Mouse (Mus musculus): ENCODE measurements around the gene Spg7.
"Not testable (repeated sequence)": the region's sequence is repeated elsewhere in the genome, so short reads cannot be mapped to it uniquely, and the experiment has no call there.

Gene Spg7

DNA sequence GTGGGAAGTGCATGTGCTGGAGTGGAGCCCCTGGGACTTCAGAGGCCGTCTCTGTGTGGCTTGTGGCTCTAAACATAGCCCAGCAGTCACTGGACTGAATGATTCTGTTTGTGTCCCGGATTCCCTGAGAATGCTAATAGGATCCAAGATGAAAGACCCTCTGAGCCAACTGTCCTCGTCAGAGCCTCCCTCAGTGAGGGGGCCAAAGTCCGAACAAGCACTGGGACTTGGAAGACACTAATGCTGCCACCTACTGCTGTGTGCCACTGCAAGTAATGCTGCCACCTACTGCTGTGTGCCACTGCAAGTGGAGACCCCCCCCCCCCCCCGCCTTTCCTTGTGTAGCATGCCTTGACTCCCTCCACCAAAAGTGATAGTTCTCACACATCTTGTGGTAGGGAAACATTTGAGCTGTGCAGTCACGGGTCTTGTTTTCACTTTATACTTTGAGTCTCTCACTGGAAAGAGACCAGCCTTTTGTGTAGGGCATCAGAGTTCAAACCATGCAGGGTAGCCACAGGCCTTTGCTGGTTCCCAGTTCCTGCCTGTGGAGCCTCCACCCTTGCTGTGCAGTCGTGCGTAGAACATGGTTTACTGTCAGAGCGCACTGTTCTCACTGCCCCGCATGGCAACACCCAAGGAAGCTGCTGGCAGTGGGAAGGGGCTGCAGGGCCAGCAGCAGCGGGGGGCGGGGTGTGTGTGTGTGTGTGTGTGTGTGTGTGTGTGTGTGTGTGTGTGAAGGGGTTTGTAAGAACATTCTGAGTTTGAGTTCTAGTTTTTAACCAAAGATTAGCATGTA is 35.2 kb downstream of the Spg7 start:
- no peak for DNase-seq (ENCODE audit: low read depth, low spot score)

DNA sequence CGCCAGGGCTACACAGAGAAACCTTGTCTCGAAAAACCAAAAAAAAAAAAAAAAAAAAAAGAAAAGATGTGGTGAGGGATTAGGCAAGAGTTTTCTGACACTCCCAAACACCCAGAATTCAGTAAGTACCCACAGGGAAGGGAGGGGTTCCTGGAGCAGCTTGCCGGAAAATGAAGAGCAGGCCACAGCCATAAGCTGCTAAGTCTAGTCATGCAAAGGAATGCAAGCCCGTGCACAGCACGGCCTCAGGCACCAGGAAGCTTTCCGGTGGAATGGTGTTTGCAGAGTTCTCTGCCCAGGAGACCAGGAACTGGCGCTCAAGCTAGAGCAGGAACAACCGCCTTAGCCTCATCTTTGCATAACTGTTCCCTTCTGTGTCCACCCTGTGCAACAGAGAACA is 37.5 kb downstream of the Spg7 start:
- DNase-seq (ENCODE audit: low read depth, low spot score) = no peak

DNA sequence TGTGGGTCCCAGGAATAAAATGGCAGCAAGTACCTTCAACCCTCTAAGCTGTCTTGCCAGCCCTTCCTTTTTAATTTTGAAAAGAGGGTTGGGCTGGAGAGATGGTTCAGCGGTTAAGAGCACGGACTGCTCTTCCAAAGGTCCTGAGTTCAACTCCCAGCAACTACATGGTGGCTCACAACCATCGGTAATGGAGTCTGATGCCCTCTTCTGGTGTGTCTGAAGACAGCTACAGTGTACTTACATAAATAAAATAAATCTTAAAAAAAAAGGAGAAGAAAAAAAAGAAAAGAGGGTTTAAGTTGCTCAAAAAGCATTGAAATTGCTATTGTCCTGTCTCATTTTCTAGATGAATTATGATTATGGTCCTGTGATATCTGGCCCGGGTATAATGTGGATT is 38.5 kb downstream of the Spg7 start:
- DNase-seq (ENCODE audit: low read depth, low spot score) = no peak

DNA sequence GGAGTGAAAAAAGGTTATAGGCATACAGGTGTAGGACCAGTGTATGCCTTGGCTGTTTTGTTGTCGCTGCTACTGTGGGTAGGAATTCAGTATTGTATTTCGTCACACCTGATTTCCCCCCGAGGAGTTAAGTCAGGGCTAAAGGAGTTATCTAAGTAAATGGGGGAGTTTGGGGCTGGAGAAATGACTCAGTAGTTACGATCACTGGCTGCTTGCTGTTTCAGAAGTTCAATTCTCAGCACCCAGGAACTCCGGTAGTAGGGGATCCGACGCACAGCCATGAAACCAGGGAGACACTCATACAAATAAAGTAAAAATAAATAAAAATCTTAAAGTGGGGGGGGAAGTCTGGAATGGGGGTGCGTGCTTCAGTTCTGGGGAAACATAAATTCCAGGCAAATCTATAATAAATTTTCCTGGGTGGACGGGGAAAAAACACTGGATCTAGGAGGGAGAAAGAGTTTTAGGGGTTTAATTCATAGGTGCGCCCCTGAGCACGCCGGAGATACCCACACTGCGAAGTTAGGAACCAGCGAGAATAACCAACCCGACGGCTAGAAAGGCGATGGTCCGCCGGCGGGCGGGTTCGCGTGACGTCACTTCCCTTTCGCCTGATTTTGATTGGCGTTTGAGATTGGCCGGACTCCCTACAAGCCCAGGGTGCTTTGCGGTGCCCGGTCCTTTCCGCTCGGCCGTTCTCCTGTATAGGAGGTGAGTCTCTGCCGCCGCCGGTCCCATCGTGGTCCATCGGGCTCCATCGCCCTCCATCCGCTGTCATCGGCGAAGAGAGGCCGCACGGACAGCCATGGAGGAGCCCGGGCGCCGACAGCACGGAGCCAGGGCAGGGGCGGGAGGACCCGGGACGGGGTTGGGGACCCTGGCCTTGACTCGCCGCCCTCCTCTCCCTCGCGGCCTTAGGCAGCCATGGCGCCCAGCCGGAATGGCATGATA is 39.3 kb downstream of the Spg7 start, which contains the start of gene Rpl13:
TSS of gene Rpl13 (plus strand) at position 616 of the 951 bp plus-strand sequence.
- peak; percentile 97 for DNase-seq (ENCODE audit: low read depth, low spot score)

DNA sequence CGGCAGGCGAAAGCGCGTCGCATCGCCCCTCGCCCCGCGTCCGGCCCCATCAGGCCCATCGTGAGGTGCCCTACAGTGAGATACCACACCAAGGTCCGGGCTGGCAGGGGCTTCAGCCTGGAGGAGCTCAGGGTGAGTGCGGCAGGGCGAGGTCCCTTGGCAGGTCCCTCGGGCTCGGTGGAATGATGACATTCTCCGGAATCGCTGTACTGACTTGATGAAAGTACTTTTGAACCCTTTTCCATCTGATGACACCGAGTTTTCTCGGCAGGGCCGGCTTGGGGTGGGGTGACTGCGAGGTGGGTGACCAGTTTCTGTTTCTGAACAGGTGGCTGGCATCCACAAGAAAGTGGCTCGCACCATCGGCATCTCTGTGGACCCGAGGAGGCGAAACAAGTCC is 40.1 kb downstream of the Spg7 start:
- not testable (repeated sequence) for DNase-seq (ENCODE audit: low read depth, low spot score)

DNA sequence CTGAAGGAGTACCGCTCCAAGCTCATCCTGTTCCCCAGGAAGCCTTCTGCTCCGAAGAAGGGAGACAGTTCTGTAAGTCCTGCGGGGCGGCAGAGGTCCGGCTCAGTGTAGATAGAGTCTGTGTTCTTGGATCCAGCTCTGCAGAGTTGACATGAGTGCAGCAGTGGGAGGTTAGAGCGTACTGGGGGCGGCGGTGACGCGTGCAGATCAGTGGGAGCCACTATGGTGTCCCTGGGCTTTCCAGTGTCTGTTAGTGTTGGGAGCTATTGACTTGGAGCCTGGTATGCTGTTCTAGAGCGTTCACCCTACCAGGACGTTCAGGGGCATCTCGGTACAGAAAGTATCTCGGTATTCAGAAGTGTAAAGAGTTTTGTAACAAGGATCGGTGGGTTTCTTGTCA is 40.5 kb downstream of the Spg7 start:
- DNase-seq (ENCODE audit: low read depth, low spot score) = no peak

DNA sequence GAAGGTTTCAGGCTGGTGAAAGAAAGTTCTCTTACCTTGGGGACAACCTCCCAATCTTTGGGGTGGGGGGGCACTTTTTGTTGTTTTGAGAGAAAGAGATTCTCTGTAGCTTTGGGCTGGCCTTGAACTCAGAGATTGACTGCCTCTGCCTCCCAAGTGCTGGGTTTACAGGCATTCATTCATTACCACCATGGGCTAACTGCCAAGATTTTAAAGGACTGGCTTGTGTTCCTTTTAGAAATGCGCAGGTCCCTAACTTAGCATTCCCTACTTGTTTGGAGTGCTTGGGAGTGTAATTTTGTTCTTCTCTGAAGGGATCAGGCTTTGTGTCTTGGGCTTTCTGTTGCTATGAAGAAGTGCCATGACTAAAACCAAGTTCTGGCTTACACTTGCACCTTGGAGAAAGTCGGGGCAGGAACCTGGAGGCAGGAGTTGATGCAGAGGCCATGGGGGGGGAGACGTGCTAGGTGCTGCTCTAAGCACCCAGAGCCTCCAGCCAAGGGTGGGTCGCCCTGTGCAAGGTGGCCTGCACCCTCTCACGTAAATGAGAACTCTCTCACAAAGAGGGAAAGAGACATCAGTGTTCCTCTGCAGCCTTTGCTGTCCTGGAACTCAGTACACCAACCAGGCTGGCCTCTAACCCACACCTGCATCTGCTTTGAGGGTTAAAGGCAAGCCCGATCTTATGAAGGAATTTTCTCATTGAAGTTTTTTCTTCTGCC is 41.5 kb downstream of the Spg7 start:
- no peak for DNase-seq (ENCODE audit: low read depth, low spot score)

DNA sequence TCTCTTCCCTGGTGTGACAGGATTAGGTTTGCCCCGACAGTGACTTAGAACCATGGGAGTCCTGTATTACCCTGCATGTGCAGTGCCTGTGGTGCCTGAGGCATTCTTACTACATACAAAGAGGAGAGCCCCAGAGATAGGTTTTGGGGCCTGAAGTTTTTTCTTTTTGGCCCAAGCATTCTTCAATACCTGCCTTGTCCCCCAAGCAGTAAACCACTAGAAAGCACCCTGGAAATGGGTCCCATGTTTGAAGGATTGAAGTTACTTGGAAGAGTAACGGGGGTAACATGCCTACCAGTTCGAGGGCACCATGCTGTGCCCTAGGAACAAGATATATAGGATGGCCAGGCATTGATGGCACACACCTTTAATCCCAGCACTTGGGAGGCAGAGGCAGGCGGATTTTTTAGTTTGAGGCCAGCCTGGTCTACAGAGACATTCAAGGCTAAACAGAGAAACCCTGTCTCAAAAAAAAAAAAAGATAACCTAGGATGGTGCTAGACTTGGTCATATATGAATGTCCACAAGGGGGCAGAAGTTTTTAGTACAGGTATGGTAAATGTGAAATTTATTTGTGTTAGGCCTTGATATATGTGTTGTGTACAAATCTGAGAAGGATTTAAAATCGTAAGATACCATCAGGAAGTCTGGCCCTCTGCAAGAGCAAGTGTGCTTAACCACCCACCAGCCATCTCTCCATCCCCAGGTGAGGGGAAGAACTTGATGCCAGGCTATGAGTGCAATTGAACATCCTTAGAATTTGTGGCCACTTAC is 43.0 kb downstream of the Spg7 start:
- peak; percentile 74 for DNase-seq (ENCODE audit: low read depth, low spot score)

DNA sequence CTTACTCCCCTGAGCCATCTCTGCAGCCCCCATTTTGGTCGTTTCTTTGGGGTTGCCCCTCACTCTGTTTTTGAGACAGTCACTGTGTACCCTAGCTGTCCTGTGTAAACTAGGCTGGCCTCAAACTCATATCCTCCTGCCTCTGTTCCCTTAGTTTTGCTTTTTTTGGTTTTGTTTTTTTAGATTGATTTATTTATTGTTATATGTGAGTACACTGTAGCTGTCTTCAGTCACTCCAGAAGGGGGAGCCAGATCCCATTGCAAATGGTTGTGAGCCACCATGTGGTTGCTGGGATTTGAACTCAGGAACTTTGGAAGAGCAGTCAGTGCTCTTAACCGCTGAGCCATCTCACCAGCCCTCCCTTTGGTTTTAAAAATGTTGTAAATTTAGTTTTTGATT is 43.8 kb downstream of the Spg7 start:
- no peak for DNase-seq (ENCODE audit: low read depth, low spot score)

DNA sequence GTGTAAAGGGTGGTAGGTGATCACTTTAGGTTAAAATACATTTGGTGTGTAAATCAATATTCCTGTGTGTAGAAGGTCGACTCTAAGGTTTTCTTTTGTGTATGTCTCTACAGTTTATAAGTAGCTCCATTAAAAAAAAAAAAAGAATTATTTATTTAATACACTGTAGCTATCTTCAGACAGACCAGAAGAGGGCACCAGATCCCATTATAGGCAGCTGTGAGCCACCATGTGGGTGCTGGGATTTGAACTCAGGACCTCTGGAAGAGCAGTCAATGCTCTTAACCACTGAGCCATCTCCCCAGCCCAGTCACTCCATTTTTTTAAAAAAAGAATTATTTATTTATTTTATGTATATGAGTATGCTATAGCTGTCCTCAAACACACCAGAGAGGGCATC is 45.3 kb downstream of the Spg7 start:
- DNase-seq (ENCODE audit: low read depth, low spot score) = no peak

DNA sequence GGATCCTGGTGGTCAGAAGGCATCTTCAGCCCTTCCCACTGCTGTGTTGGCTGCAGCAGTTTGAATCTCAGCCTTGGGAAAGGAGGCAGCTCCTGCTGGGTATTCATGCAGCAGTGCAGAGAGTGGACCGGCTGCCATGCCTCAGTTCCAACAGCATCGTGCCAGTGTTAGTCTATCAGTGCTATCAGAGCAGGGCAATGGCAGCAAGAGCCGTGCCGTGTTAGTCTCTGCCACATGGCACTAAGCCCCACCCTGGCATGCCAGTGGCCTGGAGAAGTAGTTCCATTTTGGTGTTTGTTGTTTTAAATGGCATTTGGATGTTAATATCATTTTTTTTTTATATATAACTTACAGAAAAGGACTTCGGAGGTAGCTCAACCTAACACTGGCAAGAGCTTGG is 46.2 kb downstream of the Spg7 start:
- no peak for DNase-seq (ENCODE audit: low read depth, low spot score)

DNA sequence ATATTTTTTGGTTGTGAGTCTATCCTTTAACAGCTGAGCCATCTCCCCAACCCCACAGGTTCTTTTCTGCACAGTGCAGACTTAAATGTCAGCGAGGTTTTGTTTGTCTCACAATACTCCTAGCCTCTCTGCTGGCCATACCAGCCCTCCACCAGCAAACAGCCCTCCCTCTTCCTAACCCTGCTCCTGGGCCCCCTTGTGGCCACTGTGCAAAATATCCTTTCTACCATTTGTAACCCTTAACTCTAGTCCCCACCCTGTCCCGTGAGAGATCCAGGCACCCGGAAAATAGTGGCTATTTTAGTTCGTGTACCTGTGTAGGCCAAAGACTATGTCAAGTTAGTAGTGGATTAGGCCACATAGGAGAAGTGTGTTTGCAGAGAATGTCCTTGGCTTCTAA is 47.9 kb downstream of the Spg7 start:
- DNase-seq (ENCODE audit: low read depth, low spot score) = peak; percentile 52

DNA sequence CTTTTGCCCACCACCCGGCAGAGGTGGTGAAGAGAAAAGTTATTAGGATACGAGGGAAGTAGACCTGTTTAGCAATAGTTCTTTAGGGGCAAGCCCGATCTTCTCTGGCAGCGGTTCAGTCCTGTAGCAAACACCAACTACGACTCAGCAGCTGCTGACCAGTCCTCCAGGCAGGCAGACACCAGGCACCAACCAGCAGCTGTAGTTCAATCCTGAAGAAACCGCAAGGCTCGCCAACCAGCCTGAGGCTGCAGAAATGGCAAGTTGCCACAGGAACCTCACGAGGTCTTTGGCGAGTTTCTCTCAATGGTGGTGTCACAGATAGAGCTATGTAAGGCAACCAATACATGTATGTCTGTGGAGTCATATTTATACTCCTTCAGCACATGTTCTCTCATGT is 50.1 kb downstream of the Spg7 start:
- no peak for DNase-seq (ENCODE audit: low read depth, low spot score)

DNA sequence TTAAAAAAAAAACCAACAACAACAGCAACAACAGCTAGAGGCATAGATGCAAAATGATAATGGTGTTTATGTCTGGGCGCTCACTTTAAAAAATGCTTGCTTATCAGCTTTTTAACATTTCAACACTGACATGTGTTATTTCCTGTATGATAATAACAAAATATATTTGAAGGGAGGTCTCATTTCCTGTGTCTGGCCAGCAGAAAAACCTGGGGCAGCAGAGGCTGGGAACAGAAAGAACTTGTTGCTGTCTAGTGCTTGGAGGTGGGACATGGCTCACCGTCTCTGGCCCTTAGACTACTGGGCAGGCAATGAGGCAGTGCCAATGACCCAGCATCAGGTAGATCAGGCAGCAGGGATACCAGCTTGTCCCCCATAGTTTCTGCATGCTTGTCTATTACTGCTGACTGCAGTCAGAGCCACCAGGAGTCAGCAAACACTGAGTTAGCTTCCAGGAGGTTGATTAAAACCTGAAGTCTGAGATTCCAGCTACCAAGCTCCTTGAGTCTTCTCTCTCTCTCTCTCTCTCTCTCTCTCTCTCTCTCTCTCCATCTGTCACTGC is 51.2 kb downstream of the Spg7 start:
- DNase-seq (ENCODE audit: low read depth, low spot score) = no peak

DNA sequence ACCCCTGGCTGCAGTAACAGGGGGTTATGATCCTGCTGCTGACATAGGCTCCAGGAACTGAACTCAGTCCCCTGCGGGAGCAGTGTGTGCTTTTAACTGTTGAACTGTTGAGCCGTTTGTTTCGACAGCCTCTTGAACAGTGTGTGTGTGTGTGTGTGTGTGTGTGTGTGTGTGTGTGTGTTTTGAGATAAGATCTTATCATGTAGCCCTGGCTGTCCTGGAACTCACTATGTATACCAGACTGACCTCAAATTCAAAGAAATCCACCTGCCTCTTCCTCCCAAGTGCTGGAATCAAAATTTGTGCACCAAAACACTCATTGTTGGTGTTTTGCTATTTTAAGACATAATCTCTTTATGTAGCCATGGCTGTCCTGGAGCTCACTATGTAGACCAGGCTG is 51.9 kb downstream of the Spg7 start:
- DNase-seq (ENCODE audit: low read depth, low spot score) = no peak

DNA sequence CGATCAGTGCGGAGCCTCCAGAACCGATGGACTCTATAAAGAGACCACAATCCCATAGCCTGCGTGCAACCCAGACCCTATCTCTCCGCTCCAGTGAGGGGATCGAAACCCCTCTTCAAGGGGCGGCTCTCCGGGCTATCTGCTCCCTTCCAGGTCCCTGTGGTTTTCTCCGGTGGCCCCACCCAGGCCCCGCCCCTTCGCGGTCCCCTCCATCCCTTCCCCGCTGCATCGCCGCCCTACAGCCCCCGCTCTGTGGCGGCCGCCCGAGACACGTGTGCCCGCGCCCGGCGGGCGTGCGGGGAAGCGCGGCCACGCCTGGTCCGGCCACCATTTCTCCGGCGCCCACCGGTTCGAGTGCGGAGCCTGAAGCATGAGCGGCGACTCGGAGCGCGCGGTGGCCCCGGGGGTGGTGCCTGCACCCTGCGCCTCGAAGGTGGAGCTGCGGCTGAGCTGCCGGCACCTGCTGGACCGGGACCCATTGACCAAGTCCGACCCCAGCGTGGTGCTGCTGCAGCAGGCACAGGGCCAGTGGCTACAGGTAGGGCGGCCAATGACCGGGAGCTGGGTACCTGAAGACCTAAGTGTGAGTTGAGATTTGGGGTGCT is 54.5 kb downstream of the Spg7 start, which contains the start of gene Cpne7:
TSS of gene Cpne7 (plus strand) at position 248 of the 605 bp plus-strand sequence.
- no peak for DNase-seq (ENCODE audit: low read depth, low spot score)

DNA sequence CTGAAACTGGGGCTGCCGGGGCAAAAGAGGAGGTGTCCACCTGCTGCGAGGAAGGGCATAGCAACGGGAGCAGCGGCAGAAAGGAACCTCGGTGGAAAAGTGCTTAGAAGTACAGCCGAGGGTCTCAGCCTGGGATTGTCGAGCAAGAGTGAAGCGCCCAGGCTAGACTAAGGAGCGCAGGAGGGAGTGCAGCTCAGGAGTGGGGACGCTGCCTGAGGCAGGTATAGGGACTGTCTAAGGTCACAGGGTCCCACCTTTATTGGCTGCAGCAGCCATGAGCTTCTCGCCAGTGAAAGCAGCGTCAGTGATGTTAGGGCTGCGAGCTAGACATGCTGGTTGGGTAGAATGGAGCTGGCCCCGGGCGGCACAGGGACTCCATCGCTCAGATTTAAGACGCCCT is 55.0 kb downstream of the Spg7 start:
- DNase-seq (ENCODE audit: low read depth, low spot score) = no peak

DNA sequence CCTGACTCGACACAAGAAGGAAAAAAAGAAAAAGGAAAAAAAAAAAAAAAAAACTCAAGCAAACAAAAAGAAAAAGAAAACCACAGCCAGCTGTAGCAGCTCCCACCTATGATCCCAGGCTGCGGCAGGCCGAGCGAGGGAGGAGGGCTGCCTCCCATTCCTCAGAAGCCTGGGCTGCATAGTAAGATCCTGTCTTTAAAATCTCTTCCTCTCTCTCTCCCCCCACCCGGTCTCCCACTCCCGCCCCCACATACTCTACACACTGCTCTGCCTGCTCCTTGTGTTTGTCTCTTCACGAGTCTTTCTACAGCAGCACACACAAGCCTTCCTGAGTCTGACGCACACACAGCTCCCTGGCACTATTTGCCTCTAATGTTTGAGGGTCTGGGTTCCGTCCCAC is 59.3 kb downstream of the Spg7 start:
- DNase-seq (ENCODE audit: low read depth, low spot score) = no peak

DNA sequence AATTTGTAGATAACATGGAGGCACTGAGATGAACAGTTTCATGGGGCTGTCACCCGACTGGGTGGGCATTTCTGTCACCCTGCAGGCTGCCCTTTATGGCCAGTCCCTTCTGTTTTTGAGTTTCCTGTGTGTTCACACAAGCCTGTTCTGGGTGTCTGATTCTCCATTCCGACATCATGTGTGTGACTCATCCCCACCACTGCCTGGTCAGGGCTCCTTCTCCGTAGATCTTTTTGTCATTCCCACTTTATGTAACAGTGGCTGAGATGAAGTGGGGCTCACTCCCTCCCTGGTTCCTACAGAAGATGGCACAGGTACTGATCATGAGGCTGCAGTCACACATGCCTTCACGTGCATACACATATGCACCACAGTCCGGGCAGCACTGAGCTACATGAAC is 59.9 kb downstream of the Spg7 start:
- no peak for DNase-seq (ENCODE audit: low read depth, low spot score)

DNA sequence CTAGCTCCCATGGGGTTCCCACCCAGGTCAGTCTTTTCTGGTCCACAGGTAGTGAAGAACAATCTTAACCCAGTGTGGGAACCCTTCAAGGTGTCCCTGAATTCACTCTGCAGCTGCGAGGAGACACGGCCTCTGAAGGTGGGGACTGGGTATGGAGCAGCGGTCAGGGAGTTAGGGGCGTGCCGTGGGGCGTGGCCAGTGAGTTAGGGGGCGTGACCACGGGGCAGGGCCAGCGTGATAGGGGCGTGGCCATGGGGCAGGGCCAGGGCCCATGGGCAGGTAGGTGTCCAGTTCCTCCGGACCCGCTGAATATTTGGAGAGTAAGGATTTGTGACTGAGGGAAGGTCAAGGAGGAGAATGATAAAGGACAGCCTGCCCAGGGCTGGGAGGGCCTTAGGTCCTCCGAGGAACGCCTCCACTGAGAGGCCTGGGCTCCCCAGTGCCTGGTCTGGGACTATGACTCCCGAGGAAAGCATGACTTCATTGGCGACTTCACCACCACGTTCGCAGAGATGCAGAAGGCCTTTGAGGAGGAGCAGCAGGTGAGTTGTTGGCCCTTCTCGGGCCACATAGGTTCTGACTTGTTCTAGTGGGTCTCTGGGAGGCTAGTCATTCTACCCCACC is 63.6 kb downstream of the Spg7 start:
- no peak for DNase-seq (ENCODE audit: low read depth, low spot score)

Data from forelimb bud, embryonic 11.5 days (tissue).